Mouse (Mus musculus) large intestine, adult 2 months (tissue): ENCODE data around the gene Coro1b. TPM values are rescaled to one million over a fixed set of nuclear protein-coding genes. Genes with fewer than 3 reads are reported as not detected.
A peak's percentile ranks its signal among the peaks of the same experiment; 100 is the strongest.

Experiments
- DNase-seq: peaks from one replicate; pipeline ENCODE4 v3.0.0-alpha.2; 2012; ENCODE audit warnings: low read depth, low spot score
- WGBS: fragments of 180-500 bp; shearing (Covaris S2); methylation state at CpG from one replicate; pipeline ENCODE4 v1.1.7; 2018; 5-methylcytosine and 5-hydroxymethylcytosine counted together
- polyA plus RNA-seq: library from polyadenylated mRNA; depleted of rRNA; stranded (reverse); fragments of >200 nt; gene quantifications from 2 replicates; pipeline ENCODE4 v1.2.3, GENCODE M21; 2012

Gene Coro1b
- polyA plus RNA-seq, 1 experiment: 385 TPM

DNA sequence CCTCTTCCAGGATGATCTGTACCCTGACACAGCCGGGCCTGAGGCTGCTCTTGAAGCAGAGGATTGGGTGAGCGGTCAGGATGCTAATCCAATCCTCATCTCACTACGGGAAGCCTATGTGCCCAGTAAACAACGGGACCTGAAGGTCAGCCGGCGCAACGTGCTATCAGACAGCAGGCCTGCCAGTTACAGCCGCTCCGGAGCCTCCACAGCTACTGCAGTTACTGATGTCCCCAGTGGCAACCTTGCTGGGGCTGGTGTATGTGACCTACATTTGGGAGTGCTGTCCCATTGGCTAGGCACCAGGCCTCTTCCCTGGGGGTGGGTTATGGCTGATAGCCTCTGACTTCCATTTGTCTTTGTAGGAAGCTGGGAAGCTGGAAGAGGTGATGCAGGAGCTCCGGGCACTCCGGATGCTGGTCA is 4.8 kb downstream of the Coro1b start, which contains the start of gene Ptprcap:
TSS of gene Ptprcap (plus strand) at position 373 of the 423 bp plus-strand sequence.
- no peak for DNase-seq
- WGBS: 75% methylated on average over 11 of the region's 11 CpGs

- no peak for DNase-seq
These were observed 6.2 kb downstream of the Coro1b start for GRCm38 (mm10) chr19:4154437-4155222.

GRCm38 (mm10) chr19:4155223-4156072 is 7.0 kb downstream of the Coro1b start:
- 73% methylated on average over 6 of the region's 6 CpGs for WGBS
- no peak for DNase-seq

More at GRCm38 (mm10) chr19:4154437-4155222, 6.2 kb downstream of the Coro1b start:
- WGBS: 72% methylated on average over 13 of the region's 13 CpGs

DNA sequence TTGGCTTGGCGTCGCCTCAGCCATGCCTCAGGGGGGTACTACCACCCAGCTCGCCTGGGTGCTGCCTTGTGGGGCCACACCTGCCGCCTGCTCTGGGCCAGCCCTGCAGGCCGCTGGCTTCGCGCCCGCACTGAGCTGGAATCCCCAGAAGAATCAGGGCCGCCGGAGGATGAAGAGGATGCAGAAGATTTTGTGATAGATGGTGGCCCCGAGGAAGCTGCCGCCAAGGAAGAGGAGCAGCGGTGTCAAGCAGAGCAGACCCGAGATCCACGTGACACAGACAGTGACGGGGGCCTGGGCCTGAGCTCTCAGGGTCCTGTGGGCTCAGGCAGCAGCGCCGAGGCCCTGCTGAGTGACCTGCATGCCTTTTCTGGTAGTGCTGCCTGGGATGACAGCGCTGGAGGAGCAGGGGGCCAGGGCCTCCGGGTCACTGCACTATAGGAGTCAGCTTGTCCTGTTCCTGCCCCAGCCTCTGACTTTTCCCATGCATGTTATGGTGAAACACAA is 7.7 kb downstream of the Coro1b start:
- WGBS: 75% methylated on average over 20 of the region's 20 CpGs
- DNase-seq: no peak

GRCm38 (mm10) chr19:4156771-4157170 is 8.4 kb downstream of the Coro1b start:
- no peak for DNase-seq
- WGBS: 88% methylated on average over 12 of the region's 12 CpGs

DNA sequence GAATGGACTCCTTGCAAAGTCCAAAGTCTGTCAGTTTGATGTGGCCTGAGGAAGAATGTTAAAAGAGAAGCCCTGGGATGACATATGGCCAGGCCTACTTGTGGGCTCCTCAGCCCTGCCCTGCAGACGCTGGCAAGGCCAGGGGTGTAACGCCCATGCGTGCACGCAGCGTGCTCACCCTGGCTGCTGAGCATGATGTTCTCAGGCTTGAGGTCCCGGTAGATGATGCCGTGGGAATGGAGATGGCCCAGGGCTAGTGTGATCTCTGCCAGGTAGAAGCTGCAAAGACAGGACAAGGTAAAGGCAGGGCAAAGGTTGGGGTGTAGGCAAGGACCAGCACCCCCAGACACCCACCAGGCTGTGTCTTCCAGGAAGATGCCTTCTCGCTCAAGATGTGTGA is 10.6 kb downstream of the Coro1b start:
- no peak for DNase-seq
- WGBS: 96% methylated on average over 8 of the region's 8 CpGs

DNA sequence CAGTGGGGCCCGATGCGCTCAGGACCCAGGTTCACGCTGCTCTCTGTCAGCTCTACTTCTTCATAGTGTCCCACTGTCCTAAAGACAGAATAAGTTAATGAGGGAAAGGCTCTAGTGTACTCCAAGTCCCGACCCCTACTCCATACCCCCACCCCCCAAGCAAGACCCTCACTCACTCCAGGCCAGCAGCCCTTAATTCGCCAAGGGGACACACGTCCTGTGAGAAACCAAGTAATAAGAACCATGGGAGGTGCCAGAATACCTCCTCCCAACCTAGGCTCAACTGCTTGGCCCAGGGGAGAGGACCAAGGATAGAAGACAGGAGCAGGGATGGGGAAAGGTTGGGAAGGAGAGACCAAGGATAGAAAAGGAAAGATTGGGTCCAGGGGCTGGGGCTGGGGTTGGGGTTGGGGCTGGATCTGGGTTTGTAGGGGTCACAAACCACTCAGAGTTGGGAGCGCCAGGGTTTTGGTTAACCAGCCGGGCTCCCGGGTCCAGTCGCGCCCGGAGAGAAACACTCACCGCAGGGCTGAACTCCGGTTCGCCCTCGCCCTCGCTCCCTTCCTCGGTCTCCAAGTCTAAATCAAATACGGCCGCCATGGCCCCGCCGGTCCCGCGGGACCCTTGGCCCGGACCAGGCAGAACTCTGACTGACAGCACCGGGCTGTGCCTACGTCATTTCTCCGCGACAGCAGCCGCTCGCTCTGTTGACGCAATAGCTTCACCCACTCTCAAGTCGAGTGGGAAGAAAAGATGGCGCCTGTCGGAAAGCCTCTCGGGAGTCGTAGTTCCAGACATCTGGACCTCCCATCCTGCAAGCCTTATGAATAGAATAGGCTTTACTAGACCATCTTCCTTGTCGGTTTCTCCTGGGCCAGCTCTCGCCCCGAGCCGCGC is 14.5 kb downstream of the Coro1b start, which contains the start of gene Rps6kb2:
TSS of gene Rps6kb2 (minus strand) at position 709 of the 897 bp plus-strand sequence.
- WGBS: 7% methylated on average over 42 of the region's 42 CpGs
- DNase-seq: peak; percentile 85

- WGBS: 28% methylated on average over 4 of the region's 4 CpGs
These were observed 15.1 kb downstream of the Coro1b start for GRCm38 (mm10) chr19:4163543-4163887.

GRCm38 (mm10) chr19:4164100-4164499 is 15.7 kb downstream of the Coro1b start:
- WGBS: 70% methylated on average over 3 of the region's 3 CpGs
- no peak for DNase-seq

More at GRCm38 (mm10) chr19:4163543-4163887, 15.1 kb downstream of the Coro1b start:
- DNase-seq: no peak

- DNase-seq: no peak
- WGBS: 91% methylated on average over 2 of the region's 2 CpGs
These were observed 16.3 kb downstream of the Coro1b start for GRCm38 (mm10) chr19:4164721-4165120.

GRCm38 (mm10) chr19:4166678-4167476 is 18.5 kb downstream of the Coro1b start:
- WGBS: 62% methylated on average over 9 of the region's 9 CpGs
- no peak for DNase-seq

GRCm38 (mm10) chr19:4169378-4169784 is 21.0 kb downstream of the Coro1b start:
- WGBS: under 1% methylated on average over 43 of the region's 43 CpGs
- DNase-seq: peak; percentile 78

- DNase-seq: no peak
- WGBS: 4% methylated on average over 27 of the region's 27 CpGs
These were observed 21.4 kb downstream of the Coro1b start for GRCm38 (mm10) chr19:4169810-4170209.

DNA sequence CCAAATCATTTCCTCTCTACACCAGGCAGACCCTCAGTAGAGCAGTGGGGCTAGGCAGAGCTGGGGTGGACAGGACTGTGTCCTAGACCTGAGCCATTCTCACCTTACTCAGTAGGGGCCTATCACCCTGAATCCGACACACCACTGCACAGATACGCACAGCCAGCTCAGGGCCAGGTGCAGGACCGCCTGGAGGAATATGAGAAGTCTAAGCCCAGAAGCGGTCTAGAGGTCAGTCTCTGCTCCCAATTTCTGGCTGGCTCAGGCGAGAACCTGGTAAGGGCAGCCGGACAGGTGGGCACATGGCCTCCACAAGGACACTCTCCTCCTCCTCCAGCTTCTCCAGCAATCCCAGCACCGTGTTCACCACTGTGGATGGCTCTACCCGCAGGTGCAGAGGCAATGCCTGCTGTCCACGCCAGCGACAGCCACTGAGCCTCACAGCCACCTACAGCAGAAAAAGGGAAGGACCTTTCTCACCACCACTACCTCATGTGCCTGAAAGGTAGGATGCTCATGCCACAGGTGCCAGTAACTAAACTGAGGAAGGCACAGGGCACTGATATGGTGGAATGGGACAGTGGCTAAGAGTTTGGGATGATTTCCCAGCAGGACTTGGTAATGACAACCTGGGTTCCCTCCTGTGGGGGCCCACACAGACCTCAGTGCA is 22.4 kb downstream of the Coro1b start:
- 93% methylated on average over 10 of the region's 10 CpGs for WGBS
- no peak for DNase-seq

DNA sequence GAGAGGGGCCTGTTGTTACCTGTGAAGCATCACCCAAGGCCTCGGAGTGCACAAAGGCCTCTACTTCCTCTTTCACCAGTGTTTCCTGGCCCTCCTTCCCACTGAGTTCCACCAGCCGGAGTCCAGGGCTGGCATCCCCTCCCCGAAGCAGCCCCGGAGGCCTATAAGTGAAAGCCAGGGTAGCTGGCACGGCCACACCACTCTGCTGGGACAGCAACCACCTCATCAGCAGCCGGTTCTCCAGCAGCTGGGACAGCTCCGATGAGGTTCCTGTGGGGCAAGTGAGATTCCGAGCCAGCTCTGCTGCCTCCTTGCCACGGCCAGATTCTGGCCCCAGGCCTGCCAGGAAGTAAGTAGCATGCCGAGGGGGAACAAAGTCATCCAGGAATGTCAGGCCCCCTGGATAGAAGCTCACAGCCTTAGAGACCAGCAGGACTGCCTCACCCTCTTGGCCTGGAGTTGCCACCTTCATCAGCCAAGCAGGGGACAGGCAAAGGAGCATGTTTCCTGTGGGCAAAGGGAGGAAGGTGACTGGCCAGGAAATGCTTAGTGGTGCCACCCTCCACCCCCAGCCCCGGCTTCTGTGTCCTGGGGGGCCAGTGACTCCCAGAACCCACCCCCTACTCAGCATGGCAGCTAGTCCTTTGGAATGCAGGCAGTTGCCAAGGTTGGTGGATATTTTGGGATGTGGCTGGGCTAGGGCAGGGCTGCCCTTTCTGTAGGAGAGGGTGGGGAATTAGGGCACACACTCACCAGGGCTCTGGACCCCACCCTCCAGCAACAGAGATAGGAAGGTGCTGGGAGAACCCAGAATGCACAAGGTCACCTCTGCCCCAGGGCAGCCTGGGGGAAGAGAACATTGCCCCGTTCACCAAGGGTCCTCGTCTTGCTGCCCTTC is 23.2 kb downstream of the Coro1b start:
- 72% methylated on average over 13 of the region's 13 CpGs for WGBS
- DNase-seq: no peak

- no peak for DNase-seq
- WGBS: 81% methylated on average over 11 of the region's 11 CpGs
These were observed 24.5 kb downstream of the Coro1b start for GRCm38 (mm10) chr19:4172925-4173324.

- 8% methylated on average over 11 of the region's 11 CpGs for WGBS
- no peak for DNase-seq
These were observed 27.0 kb downstream of the Coro1b start, which contains the start of gene Carns1 for GRCm38 (mm10) chr19:4175368-4175947. TSS of gene Carns1 (minus strand) at chr19:4175479.
